Mouse (Mus musculus) cortical plate, adult 2 months (tissue): ENCODE measurements around the gene Diexf.

ENCODE experiments used
- CTCF ChIP-seq: fragments of 200-500 bp; IDR thresholded peaks from 2 replicates; pipeline ENCODE4 v1.5.1; 2011; ENCODE audit warnings: mild to moderate bottlenecking, control low read depth, low read length; ENCODE audit not compliant: insufficient read depth; ENCODE audit errors: extremely low read depth
- POLR2A ChIP-seq: fragments of 200-500 bp; IDR thresholded peaks from 2 replicates; pipeline ENCODE4 v1.6.1; 2011; ENCODE audit warnings: mild to moderate bottlenecking, low read length, control low read depth; ENCODE audit not compliant: insufficient read depth; ENCODE audit errors: extremely low read depth

DNA sequence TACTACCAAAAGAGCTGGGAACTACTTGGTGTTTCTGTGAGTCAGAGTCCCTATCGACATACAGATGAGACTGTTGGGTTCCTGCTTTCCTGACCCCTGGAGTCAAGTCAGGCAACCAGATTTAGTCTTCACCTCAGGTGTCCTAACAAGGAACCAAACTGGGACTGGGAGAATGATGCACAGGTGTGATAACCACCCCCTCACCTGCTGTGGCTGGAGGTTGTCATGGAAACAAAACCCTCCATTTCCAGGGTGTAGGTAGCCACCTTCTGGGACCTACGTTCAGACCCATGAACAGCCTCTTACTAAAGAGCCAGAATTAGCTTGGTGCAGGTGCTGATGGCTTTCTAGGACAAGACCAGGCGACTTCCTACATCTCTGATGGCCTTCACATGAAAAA, 27.1 kb downstream of the Diexf start:
- TF ChIP-seq CTCF (no peak), POLR2A (no peak)
